Mouse (Mus musculus): ENCODE results near the gene Mrps21.
"Not testable (repeated sequence)": the region's sequence is repeated elsewhere in the genome, so short reads cannot be mapped to it uniquely, and the experiment has no call there.

DNA sequence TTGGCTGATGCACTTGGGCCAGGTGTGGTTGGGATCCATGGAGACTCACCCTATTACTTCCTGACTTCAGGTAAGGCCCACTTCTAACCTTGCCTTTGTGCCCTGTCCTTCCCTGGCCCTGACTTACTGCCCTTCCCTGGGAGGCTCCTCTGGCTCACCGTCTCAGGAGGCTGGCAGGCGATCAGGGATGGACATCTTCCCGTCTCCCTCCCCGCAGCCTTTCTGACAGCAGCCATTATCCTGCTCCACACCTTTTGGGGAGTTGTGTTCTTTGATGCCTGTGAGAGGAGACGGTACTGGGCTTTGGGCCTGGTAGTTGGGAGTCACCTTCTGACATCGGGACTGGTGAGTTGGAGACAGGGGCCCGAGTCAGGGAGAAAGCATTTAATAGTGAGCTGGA, 24.2 kb upstream of the Mrps21 start:
- TF ChIP-seq CTCF (conservative IDR thresholded peaks at IDR 0.05 in 1 of 2, IDR thresholded peaks at IDR 0.05 in 1 of 2; ENCODE audit: low read depth in 2 of 2, low read length in 2 of 2); USF1 (IDR thresholded peaks at IDR 0.05; ENCODE audit: low read depth, low read length); POLR2A (IDR thresholded peaks at IDR 0.05; ENCODE audit: low read depth, low read length); EP300 (IDR thresholded peaks at IDR 0.05; ENCODE audit: low read length); NELFE (IDR thresholded peaks at IDR 0.05; ENCODE audit: low read depth, low read length); MAFK (IDR thresholded peaks at IDR 0.05; ENCODE audit: insufficient replicate concordance, low read length); SMC3 (IDR thresholded peaks at IDR 0.05; ENCODE audit: low read depth, low read length); ZKSCAN1 (IDR thresholded peaks at IDR 0.05; ENCODE audit: borderline replicate concordance, low read depth, low read length); PAX5 (IDR thresholded peaks at IDR 0.05; ENCODE audit: low read length); ZNF384 (IDR thresholded peaks at IDR 0.05; ENCODE audit: low read depth, low read length); NRF1 (IDR thresholded peaks at IDR 0.05; ENCODE audit: low read depth, low read length); MAX (IDR thresholded peaks at IDR 0.05; ENCODE audit: low read length): not testable (repeated sequence)
